Mouse (Mus musculus) thymus, adult 2 months (tissue): ENCODE measurements around the gene Vrtn.

Experiments
- CTCF ChIP-seq: fragments of 200-500 bp; IDR thresholded peaks from 2 replicates; pipeline ENCODE4 v1.5.1; 2012; ENCODE audit warnings: mild to moderate bottlenecking, control low read depth, low read length, moderate library complexity, borderline replicate concordance; ENCODE audit not compliant: control insufficient read depth, poor library complexity, insufficient read depth; ENCODE audit errors: extremely low read depth
- POLR2A ChIP-seq: fragments of 200-500 bp; IDR thresholded peaks from 2 replicates; pipeline ENCODE4 v1.6.1; 2012; ENCODE audit warnings: mild to moderate bottlenecking, low read length, control low read depth, moderate library complexity; ENCODE audit not compliant: control insufficient read depth, poor library complexity, insufficient read depth; ENCODE audit errors: extremely low read depth

- no peak for TF ChIP-seq CTCF
- no peak for TF ChIP-seq POLR2A
Measured at GRCm38 (mm10) chr12:84674666-84675526, 34.1 kb downstream of the Vrtn start.
